In the genomic region with DNA sequence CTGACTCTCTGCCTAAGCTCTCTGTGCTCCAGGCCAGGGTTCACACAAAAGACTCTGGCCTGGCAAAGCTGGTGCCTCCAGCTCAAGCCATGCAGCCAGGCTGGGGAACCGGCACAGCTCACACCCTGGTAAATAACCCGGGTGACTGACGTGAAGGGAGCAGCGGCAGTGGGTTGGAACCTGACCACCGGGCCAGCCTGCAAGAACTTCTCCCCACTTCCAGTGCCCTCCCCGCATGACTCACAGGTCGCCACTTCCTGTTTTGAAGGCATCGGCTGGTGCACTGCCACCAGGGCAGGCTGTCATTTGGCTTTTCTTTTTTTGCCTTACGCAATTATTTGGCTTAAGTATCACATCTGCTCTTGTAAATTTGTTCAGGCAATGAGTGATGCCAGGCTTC, we compare ENCODE assay signal across 8 mouse cellular contexts.
DNase-seq lines count a peak whose midpoint lies in the region; ATAC-seq lines count a peak whose summit lies in the region.

No protein-coding gene starts in this region.

- no peak for ATAC-seq in erythroblast, adult 5-6 weeks (replicated peaks; ENCODE audit: low FRiP score, poor library complexity, severe bottlenecking)

- no peaks in the 10 kb centered on the region for H3K27me3 ChIP-seq in megakaryocyte, embryonic 14.5 days (replicated peaks)

- DNase-seq in 416B (ENCODE audit: low read depth) (peak; percentile 99), MN1 (ENCODE audit: low spot score) (peak; percentile 86)
- DNase-seq in fat pad, adult 2 months (ENCODE audit: extremely low read depth, low read depth, low spot score), result peak; percentile 91
- peak; percentile 60 for DNase-seq in heart, postnatal 4 days
- DNase-seq in layer of hippocampus, postnatal 14 days (ENCODE audit: low spot score in 2 of 2), result peak; percentile 50 to 53
- peak; percentile 35 for DNase-seq in testis, postnatal 14 days (ENCODE audit: low spot score)

- peak overlapping the region; percentile 81 for H3K4me3 ChIP-seq in megakaryocyte, embryonic 14.5 days (replicated peaks)

- peaks cover 97% of the 10 kb centered on the region for H3K36me3 ChIP-seq in megakaryocyte, embryonic 14.5 days (replicated peaks; ENCODE audit: low read length)

- no peaks in the 10 kb centered on the region for H3K9me3 ChIP-seq in megakaryocyte, embryonic 14.5 days

- H3K4me1 ChIP-seq in megakaryocyte, embryonic 14.5 days, result peaks cover 56% of the 10 kb centered on the region

Comparison
In these comparisons a context has a peak if more than half of its experiments do, and no peak if none do; other contexts are left out.
1. DNase-seq: peak in every context shown above with its lines; median percentile 99 in 416B; 91 in fat pad, adult 2 months; 86 in MN1; 60 in heart, postnatal 4 days; 52 in layer of hippocampus, postnatal 14 days; 35 in testis, postnatal 14 days.